Mouse (Mus musculus) common myeloid progenitor, adult 5-6 weeks (primary cell): ENCODE measurements around the gene Stat3. TPM values are rescaled to one million over a fixed set of nuclear protein-coding genes. Genes with fewer than 3 reads are reported as not detected.
A peak's percentile ranks its signal among the peaks of the same experiment; 100 is the strongest.

Source experiments
- ATAC-seq: replicated peaks from 2 replicates; pipeline ENCODE4 v1.8.0; 2016; ENCODE audit warnings: low read depth, mild to moderate bottlenecking, moderate TSS enrichment, inconsistent platforms; ENCODE audit not compliant: poor library complexity, severe bottlenecking
- total RNA-seq: library from RNA; stranded (forward); fragments of 200-1000, 187-1606 nt; gene quantifications from 2 replicates; pipeline ENCODE4 v1.2.3, GENCODE M21; 2017

Gene Stat3
- total RNA-seq: 59.6 and 74.9 TPM in 2 replicates

GRCm38 (mm10) chr11:100939512-100940151, at the start of gene Stat3:
Stat3 (minus strand) TSS chr11:100939540.
- peak; percentile 84 for ATAC-seq

- ATAC-seq: 0 out of 2 replicates have a peak, but pooled peaks have one; percentile 29
These were observed 49.3 kb upstream of the Stat3 start for GRCm38 (mm10) chr11:100988674-100989073.

GRCm38 (mm10) chr11:100985607-100986006, 46.3 kb upstream of the Stat3 start:
- peak; percentile 45; the same call in 1 of the 2 replicates for ATAC-seq

GRCm38 (mm10) chr11:100983778-100984131, 44.4 kb upstream of the Stat3 start:
- ATAC-seq: 0 out of 2 replicates have a peak, but pooled peaks have one; percentile 10

GRCm38 (mm10) chr11:100983125-100983777, 43.9 kb upstream of the Stat3 start:
- ATAC-seq: peak; percentile 94

- no peak for ATAC-seq
These were observed 42.7 kb upstream of the Stat3 start for GRCm38 (mm10) chr11:100982087-100982486.

- ATAC-seq: no peak
These were observed 41.9 kb upstream of the Stat3 start for GRCm38 (mm10) chr11:100981236-100981635.

GRCm38 (mm10) chr11:100980438-100980837, 41.1 kb upstream of the Stat3 start:
- ATAC-seq: no peak

- no peak for ATAC-seq
These were observed 40.5 kb upstream of the Stat3 start for GRCm38 (mm10) chr11:100979887-100980286.

GRCm38 (mm10) chr11:100975241-100975640, 35.9 kb upstream of the Stat3 start:
- ATAC-seq: no peak

GRCm38 (mm10) chr11:100974381-100974970, 35.1 kb upstream of the Stat3 start:
- no peak for ATAC-seq

- ATAC-seq: no peak
These were observed 33.9 kb upstream of the Stat3 start for GRCm38 (mm10) chr11:100973245-100973644.

GRCm38 (mm10) chr11:100971455-100971854, 32.1 kb upstream of the Stat3 start:
- ATAC-seq: no peak

- ATAC-seq: peak; percentile 73
These were observed 31.2 kb upstream of the Stat3 start, which contains the start of gene Cavin1 for GRCm38 (mm10) chr11:100970557-100970937. Cavin1 (minus strand) TSS chr11:100970887.

- ATAC-seq: peak; percentile 61
These were observed 30.6 kb upstream of the Stat3 start for GRCm38 (mm10) chr11:100969744-100970556.

GRCm38 (mm10) chr11:100969189-100969743, 29.9 kb upstream of the Stat3 start:
- ATAC-seq: no peak

GRCm38 (mm10) chr11:100968501-100968900, 29.2 kb upstream of the Stat3 start:
- no peak for ATAC-seq

GRCm38 (mm10) chr11:100967881-100968420, 28.6 kb upstream of the Stat3 start:
- ATAC-seq: no peak

- ATAC-seq: no peak
These were observed 28.0 kb upstream of the Stat3 start for GRCm38 (mm10) chr11:100967376-100967775.

- no peak for ATAC-seq
These were observed 26.4 kb upstream of the Stat3 start for GRCm38 (mm10) chr11:100965760-100966159.
